Mouse (Mus musculus): Measurements from ENCODE around the gene Olfr1380.
"Not testable (repeated sequence)": the region's sequence is repeated elsewhere in the genome, so short reads cannot be mapped to it uniquely, and the experiment has no call there.

Olfr1380 gene

DNA sequence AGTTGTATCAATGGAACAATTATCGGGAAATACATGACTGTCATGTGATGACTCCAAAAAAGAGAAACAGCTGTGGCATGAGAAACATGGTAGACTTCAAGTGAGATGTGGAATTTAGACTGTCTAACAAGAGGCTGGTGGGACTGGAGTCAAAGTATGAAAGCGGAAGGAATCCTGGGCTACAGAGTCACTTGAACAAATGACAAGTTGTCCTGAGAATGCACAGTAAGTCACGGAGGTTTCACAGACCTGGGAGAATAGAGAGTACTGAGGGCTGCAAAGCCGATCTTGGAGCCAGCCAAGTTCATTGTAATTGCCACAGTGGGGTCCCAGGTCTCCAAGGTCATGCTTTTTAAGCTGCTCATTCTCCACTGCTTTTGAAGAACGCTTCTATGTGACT is at the start of gene Olfr1380:
Gene Olfr1380 (plus strand): TSS at position 301 of the 400 bp plus-strand sequence.
- DNase-seq (ENCODE audit: extremely low spot score): not testable (repeated sequence)

DNA sequence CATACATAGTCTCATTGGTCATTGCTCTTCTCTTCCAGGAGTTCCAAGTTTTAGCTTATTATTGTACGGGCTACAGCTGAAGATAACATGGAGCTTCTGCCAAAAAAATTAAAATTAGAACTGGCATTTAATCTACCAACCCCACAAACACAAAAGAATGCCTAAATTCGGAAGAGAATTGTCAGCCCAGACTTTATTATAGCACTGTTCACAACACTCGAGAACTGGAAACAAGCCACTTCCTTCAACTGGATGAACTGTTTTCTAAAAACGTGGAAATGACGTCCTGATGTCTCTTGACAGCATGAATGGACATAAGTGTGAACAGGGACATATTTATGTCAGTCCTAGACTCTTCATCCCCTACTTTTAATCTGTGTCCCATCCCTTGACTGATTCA is 38.6 kb upstream of the Olfr1380 start:
- no peak for DNase-seq (ENCODE audit: extremely low spot score)

DNA sequence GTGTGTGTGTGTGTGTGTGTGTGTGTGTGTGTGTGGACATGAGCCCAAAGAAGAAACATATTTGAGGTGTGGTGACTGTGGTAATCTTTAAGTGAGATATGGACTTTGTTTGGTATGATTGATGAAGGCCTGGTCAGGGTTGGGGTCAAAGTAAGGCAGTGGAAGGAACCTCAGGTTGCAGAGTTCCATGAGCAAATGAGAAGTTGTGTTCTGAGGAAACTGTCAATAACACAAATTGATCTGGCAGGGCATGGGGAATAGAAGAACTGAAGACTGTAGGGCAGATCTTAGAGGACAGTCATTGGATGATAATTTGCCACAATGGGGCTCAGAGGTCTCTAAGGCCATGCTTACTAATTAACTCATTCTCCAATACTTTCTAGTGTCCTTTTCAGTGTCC is 37.3 kb upstream of the Olfr1380 start, which contains the start of gene Olfr1383:
Gene Olfr1383 (plus strand): TSS at position 301 of the 400 bp plus-strand sequence.
- no peak for DNase-seq (ENCODE audit: extremely low spot score)

DNA sequence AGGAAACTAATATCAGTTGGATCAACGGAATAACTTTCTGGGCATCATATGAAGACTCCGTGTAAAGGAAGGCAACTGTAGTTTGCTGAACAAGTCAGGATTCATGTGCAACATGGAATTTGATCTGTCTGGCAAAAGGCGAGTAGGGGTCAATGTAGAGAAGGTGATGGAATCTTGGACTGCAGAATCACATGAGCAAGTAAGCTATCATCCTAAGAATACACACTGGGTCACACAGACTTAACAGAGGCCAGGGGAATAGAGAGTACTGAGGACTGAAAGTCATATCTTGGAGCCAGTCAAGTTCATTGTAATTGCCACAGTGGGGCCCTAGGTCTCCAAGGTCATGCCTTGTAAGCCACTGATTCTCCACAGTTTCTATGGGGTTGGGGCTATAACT is 28.7 kb upstream of the Olfr1380 start, which contains the start of gene Olfr1382:
Gene Olfr1382 (plus strand): TSS at position 301 of the 400 bp plus-strand sequence.
- no peak for DNase-seq (ENCODE audit: extremely low spot score)

DNA sequence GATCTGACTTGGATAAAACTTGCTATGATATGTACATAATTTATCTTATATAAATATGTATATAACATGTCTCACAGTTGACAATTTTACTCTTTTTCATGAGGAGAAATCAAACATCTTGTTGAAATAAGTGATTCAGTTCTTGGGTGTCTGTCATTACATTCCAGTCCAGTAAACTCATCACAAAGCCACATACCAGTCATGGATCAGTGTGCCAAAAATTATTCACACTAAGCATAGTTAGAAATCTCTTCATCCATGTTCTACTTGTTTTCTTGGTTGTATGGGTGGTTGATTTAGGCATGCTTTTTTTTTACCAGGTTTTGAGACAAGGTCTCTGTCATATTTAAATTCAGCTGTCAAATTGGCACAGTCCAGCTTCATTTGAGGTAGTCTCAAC is 23.9 kb upstream of the Olfr1380 start:
- DNase-seq (ENCODE audit: extremely low spot score): no peak

DNA sequence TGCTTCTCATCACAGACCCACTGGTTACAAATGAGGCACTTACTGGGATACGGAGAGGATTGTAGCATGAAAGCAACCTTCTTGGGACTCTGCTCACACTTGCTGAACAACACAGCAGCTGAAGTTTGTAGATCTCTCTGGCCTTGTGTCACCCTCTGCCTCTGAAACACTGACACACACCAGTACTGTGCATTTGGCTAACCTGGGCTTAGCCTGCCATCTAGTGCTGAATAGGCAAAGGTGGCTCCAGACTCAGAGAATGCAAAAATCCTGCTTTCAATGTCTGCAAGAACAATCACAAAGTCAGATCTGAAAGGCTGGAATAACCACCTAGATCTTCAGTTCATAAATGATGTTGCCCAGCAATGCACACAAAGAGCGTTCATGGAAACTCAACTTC is 20.0 kb upstream of the Olfr1380 start:
- not testable (repeated sequence) for DNase-seq (ENCODE audit: extremely low spot score)

DNA sequence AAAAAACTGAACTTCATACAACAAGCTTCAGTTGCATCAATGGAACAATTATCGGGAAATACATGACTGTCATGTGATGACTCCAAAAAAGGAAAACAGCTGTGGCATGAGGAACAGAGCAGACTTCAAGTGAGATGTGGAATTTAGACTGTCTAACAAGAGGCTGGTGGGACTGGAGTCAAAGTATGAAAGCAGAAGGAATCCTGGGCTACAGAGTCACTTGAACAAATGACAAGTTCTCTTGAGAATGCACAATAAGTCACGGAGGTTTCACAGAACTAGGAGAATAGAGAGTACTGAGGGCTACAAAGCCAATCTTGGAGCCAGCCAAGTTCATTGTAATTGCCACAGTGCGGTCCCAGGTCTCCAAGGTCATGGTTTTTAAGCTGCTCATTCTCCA is 13.5 kb upstream of the Olfr1380 start, which contains the start of gene Olfr1381:
Gene Olfr1381 (plus strand): TSS at position 301 of the 400 bp plus-strand sequence.
- not testable (repeated sequence) for DNase-seq (ENCODE audit: extremely low spot score)

DNA sequence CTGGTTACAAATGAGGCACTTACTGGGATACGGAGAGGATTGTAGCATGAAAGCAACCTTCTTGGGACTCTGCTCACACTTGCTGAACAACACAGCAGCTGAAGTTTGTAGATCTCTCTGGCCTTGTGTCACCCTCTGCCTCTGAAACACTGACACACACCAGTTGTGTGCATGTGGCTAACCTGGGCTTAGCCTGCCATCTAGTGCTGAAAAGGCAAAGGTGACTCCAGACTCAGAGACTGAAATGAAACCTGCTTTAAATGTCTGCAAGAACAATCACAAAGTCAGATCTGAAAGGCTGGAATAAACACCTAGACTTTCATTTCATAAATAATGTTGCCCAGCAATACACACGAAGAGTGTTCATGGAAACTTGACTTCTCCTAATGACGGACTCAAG is 2.6 kb upstream of the Olfr1380 start:
- DNase-seq (ENCODE audit: extremely low spot score): not testable (repeated sequence)

DNA sequence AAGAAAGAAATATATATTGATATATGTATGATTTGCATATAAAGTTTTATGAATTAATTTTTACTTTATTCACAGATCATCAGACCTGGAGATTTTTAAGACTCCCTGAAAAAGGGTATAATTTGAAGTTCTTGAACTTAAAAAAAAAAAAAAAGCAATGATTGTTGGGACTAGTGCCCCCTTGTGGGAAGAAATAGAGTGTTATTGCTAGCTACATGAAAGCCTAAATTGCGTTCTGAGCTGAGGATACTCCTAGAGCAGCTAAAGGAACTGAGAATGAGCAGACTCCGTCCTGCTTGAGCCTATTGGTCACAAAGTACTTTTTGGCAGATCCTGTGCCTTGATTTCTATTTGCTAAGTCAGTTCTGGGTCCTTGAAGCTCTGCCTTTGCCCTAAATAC is 18.4 kb downstream of the Olfr1380 start:
- DNase-seq (ENCODE audit: extremely low spot score): not testable (repeated sequence)

DNA sequence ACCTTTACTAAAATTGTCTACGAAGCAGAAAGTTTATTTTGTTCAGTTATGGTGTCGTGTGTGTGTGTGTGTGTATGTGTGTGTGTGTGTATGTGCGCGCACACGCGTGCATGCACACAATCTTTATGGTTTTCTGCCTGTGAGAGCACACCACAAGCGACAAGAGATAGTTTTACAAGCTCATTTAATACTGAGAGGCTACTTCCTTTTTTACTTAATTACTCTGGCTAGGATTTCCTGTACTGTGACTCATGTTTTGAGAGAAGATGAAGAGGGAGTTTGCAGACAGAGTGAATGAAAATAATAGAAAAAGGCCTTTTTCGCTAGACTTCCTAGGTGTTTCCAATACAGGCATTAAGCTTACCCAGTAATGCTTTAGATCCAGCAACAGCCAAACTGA is 23.8 kb downstream of the Olfr1380 start:
- not testable (repeated sequence) for DNase-seq (ENCODE audit: extremely low spot score)

DNA sequence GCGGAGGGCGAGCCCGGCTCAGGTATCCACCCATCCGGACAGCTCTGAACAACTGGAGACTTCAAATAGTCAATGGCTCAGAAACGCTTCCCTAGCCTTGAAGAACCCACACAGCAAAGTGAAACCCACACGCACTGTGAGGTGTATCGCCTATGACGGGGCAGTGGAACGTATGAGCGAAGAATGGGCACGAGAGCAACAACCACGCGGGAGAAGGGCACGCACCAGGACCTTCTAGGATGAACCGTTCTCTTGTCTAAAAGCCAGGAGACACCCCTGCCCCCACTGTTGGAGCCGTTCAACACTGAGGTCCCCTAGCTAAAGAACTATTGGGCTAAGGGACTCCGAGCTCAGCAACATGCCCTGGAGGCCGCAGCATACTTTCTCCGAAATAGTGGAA is 33.5 kb downstream of the Olfr1380 start:
- no peak for DNase-seq (ENCODE audit: extremely low spot score)

DNA sequence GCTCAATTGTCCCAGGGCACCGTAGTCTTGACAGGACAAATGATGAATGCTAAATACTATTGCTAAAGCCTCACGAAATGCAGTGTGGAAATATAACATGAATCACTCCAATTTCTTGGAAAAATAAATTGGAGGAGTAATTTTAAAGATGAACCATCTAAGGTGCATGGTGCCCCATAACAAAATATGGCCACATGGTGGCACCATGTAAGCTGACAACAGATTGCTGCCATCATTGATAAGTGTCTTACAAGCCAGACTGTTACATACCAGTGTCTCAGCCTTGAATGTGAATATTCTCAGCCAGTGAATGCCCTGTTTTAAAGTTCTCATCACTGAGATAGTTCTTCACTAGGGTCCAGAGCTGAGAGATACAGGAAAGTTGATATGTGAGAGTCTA is 40.5 kb downstream of the Olfr1380 start:
- not testable (repeated sequence) for DNase-seq (ENCODE audit: extremely low spot score)

DNA sequence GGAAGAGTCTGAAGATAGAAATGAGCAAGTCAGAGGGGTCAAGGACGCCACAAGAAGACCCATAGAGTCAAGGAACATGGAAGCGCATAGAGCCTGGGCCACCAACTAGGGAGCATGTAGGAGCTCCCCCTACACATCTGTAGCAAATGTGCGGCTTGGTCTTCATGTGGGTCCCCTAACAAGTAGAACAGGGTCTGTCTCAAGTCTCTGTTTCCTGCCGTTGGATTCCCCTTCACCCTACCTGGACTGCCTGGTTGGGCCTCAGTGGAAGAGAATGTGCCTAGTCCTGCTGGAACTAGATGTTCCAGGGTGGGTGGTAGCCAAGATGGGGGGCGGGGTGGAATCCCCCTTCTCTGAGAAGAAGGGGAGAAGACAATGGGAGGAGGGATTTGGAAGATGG is 51.6 kb downstream of the Olfr1380 start:
- not testable (repeated sequence) for DNase-seq (ENCODE audit: extremely low spot score)

DNA sequence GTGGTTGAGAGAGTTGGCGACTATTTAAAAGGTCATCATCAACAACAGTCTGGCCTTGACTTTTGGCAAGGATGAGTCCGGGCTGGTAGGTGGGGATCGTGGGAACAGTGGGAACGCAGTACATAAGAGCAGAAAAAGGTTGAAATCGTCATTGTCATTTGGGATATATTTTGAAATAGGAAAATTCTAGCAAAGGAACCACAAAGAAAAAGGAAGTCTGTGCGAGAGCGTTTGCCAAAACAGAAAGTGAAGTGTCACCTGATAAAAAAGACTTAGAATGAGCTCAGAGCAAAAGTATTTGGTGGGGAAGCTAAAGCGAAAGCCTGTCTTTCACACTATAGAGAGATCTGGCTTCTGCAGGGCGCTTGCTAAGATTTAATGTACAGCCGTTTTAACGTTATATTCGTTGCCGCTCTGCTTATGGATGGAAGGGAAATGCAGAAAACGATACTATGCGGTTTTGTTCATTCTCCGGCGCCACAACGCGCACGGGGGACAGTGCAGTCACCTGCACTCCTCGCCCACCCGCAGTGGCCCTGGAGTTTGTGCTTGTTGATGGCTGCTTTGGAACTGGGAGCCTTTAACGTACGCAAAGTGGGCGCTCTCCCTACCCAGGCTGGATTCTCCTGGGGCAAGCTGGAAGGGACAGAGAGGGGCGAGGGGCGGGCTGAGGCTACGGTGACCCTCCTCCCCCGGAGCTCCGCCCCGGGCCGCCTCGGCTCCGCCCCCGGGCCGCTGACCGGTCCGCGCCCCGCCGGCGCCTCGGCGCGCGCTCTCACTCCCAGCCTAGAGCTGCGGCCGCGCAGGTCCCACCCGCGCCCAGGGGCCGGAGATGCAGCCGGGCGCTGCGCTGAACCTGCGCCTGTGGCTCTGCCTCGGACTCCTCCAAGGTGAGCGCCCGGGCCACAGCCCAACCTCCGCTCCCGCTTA is 52.5 kb downstream of the Olfr1380 start, which contains the start of gene Flt4:
Gene Flt4 (plus strand): TSS at position 326 of the 930 bp plus-strand sequence.
- peak; percentile 48 for DNase-seq (ENCODE audit: extremely low spot score)

DNA sequence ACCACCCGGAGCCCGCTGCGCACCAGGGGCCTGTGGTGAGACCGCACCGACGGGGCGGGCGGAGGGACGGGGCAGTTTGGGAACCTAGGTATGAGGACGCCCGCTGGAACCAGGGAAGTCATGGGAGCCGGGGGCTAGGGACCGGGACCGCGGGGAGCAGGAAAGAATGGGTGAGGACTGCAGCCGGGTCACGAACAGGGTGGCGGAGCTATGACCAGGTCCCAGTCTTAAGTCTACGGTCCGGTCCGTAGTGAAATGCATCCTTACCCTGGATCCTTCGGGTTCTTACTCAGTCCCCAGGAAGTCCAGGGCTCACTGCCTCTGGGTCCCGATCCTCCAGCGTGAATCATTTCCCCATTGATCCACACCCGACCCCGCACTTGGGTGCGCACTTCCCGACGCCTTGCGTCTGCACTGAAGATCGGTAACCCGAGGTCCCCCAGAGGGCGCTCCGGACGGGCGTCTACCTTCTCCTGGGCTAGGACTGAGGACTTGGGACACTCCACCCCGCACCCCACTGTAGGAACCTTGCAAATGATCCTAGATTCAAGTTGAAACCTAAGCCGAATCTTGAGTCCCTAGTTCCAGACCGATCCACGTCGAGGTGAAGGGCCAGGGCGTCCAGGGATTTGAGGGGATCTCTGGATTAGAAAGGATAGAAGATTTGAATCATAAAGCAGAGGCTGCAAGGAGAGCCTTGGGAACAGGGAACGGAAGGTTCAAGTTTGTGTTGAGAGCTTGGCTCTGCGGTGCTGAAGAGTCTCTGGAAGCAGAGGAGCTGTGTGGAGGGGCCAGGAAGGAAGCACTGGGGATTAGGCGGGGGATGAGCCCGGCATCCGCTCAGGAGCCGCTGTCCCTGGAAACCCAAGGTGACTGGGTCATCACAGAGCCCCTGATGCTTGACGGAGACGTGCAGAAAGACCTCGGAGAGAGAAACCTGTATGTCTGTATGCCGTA is 53.5 kb downstream of the Olfr1380 start:
- peak; percentile 38 for DNase-seq (ENCODE audit: extremely low spot score)

DNA sequence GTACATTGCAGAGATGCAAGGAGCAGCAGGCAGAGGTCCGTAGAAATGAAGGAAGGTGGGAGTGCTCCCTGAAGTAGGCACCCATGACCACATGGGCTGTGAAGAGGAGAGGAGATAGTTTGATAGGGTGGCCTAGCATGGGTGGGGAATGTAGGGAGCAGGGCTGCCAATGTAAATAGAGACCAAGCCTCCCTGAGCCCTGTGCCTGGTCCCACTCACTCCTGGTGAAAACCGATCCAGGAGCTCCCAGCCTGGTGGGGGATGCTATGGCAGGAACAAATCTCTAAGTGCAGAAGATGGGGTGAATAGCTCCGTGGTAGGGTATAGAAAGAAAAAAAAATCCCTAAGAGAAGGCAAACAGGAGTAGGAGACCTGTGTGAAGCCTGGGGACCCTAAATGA is 54.7 kb downstream of the Olfr1380 start:
- DNase-seq (ENCODE audit: extremely low spot score): not testable (repeated sequence)

DNA sequence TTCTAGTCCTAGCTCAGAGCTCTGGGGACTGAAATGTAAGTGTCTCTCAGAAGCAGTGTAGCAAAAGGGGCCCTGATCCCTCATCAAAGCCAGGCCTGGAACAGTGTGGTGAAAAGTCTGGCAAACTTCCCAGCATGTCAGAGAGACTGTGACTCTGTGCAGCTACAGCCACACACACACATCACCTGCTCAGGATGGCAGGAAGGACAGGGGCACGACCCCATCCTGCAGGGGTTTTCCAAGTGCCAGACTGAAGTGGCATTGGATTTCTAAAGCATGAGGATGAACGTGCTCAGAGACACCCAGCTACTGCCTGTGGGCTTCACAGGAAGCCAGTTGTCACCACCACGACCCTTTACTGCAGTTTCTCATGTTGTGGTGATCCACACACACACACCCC is 55.5 kb downstream of the Olfr1380 start:
- DNase-seq (ENCODE audit: extremely low spot score): no peak

DNA sequence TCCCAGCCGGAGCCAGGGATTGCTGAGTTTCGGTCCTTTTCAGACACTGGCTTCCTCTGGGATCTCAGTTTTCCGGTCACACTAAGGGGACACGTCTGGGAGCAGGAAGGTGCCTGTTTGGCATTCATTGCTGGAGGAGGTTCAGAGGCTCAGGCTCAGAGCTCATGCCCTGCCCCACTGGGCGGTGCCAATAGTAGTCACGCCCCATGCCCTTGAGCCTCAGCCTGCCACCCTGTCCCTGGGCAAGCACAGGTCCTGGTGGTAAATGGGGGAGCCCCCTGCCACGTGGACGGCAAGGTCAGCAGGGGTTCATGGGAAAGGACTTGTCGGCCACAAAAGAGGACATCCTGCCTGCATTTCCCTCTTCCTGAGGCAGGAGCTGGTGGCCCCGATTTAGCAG is 56.7 kb downstream of the Olfr1380 start:
- no peak for DNase-seq (ENCODE audit: extremely low spot score)
